Mouse (Mus musculus) kidney, postnatal 36 days (tissue): ENCODE measurements around the gene Cbx4.

Experiments
- DNase-seq, 2 experiments: peaks; one replicate each; pipeline ENCODE4 v3.0.0; 2021 to 2022; ENCODE audit warnings: mixed read lengths in 2 of 2

Gene Cbx4

DNA sequence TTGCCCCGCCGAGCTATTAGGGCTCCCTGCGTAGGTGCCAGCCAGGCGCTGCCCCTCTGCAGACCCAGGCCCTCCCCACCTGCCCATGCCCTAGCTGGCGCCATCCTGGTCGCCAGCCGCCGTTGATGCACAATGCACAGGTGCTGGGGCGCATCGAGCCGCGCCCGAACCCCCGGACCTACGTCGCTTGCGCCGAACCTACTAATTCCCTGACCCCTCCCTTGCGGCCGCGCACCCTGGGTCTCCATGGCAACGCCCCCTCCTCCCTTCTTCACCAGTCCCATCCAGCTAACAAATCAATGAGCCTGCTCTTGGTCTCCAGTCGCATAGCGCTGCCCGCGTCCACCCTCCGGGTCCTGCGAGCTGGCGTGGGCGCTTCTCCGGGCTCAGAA, 44.7 kb downstream of the Cbx4 start:
- DNase-seq: no peak

DNA sequence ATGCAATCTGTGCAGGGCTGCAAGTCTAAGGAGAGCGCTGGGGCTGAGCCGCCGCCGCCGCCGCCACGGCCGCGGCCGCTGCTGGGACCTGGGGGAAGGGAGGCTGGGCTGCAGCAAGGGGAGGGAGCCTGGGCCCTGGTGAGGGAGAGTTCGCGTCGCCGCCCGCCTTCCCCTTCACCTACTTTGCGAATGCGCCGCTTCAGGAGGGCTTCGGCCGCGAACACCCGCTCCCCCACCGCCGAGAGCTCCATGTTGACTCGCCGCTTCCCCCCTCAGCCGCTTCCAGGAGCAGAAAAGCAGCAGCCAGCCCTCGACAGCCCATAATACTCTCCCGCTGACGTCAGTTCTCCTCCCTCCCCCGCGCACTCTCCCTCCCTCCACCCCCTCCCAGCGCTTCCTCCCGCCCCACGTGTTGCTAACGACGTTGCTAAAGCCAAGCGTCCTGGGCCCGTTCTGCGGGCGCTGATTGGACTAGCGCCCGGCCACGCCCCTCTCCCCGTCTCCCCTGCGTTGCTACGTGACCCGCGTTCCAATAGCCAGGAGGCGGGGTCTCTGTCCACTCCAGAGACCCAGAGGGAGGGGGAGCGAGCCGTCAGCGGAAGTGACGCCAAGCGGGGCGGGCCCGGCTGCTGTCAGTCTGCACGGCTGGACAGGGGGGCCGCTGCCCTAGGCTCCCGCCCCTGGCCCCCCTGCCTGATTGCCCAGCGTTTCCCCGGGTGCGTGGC, 45.3 kb downstream of the Cbx4 start, which contains the start of gene Cbx8:
TSS of gene Cbx8 (minus strand) at position 370 of the 725 bp plus-strand sequence.
- DNase-seq: peak; percentile 100

DNA sequence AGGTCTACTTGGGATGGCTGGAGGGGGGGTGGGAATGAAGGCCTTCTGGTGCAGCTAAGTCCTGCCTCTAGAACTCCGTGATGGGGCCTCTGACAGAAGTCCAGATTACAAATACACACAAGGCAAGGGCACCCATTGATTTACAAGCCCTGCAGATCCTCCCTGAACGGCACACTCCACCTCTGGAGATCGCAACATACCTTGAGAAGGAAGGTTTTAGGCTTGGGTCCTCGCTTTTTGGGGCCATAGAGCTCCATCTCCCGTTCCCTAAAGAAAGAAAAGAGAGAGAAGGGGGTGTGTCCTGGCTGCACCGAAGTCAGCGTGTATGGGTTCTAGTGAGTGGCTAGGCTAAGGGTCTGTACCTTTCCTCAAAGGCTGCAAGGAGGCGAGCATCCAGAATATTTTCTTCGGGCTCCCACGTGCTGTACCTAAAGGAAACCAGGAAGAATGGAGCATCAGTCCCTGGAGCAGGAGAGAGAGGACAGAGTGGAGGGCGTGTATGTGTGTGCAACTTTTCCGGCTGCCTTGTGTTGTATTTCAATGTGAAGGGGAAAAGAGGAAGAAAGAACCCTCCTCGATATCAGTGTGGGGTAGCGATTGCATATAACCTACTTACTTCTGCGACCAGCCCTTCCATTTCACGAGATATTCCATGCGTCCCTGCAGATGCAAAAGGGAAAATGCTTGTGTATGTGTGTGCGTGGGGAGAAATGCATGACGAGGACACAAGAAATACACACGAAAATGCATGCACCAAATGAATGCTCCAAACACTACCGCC, 46.1 kb downstream of the Cbx4 start:
- DNase-seq: no peak

DNA sequence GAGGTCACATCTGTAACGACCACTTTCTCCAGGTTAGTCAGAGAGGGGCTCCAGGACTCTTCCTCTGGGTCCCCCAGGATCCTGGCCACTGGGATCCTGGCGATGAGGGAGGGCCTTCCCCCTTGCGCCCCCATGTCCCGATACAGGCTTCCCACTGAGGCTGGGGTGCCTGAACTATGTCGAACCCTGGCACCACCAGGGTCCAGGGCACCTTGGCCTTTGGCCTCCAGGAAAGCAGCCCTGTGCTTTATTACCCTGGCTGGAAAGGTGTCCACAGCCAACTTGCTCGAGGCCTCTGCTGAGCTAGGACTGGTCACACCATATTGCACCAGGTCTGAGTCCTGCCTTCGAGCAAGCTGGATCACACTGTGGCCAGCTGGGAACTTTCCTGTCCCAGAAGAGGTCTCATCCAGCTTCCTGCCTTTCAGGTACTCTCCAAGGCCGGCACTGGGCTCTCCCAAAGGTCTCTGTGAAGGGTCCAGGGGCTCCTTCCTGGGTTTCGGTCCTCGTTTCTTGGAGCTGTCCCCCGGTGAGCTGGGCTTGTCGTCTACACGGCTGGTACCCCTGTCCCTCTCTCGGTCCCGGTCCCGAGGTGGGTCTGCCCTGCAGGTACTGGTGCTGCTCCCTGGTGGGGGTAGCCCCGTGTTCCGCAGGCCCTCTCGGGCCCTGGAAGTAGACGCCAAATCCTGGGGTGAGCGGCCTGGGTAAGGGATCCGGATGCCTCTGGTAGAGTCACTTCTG, 47.1 kb downstream of the Cbx4 start:
- DNase-seq: no peak

DNA sequence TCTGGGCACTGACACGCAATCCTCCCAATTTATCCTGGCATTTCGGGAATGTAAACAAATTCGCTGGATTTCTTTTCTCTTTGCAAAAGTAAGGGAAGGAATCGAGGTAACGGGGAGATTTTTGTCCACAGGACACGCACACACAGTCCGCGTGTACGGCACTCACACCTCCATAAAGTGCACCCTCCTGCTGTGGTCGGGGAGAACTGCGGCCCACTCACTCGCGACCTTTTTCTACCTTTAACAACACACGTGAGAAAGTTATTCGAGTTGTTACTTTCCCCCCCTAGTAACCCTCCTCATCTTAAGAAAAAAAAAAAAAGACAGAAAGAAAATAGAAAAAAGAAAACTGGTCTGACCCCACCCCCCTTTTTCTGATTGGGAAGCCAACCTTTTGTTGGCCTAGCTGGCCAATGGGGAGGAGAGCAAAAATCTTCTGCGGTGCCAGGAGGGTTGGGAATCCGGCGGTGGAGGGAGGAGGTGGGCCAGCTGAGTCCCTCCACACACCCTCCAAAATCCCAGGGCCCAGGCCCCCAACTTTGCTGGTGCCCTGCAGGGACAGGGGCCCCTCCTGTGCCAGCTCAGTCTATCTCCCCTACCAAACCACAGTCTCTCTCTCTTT, 48.1 kb downstream of the Cbx4 start:
- DNase-seq: no peak

DNA sequence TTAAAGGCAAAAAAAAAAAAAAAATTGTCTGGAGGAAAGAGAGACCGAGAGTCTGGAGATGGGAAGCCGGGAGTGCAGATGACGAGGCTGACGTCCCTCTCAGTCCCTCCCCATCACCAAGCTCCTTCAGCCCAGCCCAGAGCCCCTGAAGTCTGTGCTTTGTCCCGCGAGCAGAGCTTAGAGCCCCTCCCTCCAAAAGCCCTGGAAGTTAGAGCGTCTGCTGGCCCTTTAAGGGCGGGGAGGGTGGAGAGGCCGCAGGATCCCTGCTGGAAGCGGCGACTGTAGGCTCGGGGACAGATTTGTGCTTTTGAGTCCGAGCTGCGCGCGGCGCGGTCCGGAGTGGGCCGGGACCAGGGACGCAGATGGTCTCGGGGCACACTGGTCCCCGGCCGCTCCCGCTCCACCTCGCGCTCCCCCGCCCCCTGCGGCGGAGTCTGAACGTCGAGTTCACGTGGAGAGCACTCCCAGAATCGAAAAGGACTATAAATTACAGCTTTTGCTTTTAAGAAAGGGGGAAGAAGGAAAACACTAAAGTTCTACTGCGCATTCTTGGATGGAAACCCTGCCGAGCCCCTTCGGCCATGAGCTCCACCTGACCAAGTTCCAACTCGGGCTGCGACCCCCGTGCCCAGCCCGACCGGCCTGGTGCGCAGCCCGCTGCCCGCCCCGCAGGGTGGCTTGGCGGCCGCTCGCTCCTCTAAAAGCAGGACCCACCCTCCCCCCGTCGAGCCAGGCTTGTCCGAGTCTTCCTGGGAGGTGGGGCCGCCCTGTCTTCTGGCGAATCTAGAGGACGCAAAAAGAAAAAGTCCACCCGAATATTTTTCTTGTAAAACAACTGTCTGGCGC, 48.9 kb downstream of the Cbx4 start:
- DNase-seq: peak in 1 of 2 experiments; percentile 49

DNA sequence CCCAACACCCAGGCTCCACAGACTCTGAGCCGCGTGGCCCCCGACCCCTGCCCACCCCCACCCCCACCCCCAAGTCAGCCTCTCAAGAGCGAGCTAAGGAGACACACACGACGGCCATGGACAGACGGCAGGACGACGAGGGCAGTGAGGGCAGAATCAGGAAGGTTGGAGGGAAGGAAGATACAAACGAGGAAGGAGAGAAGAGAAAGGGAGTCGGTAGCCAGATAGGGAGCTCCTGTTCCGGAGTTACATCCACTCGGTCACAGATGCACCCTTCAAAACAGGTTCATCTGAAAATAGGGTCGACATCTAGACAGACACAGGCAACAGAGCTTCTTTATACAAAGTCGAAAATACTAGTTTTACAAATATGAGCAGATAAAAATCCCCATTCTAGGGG, 49.6 kb downstream of the Cbx4 start:
- no peak for DNase-seq

DNA sequence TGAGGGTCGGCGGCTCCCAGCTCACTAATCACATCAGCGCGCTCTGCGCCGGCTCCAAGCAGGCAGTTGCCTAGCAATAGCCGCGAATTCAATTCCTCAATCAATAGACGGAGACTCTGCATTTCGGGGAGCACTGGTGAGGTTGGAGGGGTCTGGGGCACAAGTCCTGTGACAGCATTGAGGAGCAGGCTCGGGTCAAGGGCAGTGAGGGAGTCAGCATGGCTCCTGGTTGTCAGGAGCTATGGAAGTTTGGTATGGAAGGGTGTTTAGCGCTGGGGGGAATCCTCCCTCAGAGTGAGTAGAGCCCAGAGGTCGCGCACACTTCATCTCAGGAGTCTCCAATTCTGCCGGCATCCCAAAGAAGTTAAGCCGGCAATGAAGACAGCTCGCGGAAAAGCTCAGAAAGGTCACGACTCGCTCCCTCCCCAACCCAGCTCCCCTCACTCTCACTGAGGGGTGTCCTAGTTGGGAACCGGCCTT, 50.3 kb downstream of the Cbx4 start:
- DNase-seq: no peak

DNA sequence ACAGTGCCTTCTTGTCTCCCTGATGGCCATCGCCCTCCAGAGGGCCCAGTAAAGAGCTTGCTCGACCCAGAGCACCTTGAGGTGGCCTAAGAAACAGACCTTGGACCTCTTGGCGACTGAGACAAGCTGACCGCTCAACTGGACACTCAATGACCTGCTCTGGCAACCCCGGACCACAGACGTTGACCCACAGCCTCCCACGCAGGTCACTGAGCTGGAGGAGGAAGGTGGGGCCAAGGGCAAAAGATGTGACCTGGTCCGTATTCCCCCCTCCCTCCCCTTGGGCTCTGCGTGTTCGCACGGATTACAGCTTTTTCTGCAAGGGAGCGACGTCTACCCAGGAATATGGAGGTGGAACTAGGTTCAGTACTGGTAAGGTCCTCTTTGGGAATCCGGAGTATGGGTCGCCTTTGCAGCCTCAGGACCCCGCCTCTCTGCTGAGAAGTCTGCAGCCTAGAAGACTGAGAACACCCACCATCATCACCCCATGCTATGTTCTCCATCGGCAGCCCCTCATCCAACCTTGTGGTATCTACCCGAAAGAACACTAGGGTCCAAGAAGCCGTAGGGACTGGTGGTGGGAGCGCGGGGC, 50.8 kb downstream of the Cbx4 start:
- DNase-seq: peak; percentile 56 to 68

DNA sequence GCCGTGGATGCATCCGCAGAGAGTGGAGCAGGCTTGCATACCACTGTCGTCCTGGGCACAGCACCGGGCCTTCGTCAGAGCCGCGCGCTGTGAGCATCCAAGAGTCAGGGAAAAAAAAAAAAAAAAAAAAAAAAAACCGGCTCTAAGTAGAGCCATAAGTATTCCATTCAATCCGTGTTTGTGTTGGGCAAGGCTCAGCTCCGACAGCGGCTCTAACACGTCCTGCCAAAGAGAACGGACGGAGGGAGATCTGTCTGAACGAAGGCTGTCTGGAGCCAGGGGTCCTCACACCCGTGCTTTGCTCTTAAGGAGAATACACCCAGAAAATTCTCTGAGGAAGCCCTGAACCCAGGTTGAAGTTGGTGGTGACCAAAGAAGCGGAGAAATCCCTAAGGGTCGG, 51.4 kb downstream of the Cbx4 start:
- DNase-seq: no peak

DNA sequence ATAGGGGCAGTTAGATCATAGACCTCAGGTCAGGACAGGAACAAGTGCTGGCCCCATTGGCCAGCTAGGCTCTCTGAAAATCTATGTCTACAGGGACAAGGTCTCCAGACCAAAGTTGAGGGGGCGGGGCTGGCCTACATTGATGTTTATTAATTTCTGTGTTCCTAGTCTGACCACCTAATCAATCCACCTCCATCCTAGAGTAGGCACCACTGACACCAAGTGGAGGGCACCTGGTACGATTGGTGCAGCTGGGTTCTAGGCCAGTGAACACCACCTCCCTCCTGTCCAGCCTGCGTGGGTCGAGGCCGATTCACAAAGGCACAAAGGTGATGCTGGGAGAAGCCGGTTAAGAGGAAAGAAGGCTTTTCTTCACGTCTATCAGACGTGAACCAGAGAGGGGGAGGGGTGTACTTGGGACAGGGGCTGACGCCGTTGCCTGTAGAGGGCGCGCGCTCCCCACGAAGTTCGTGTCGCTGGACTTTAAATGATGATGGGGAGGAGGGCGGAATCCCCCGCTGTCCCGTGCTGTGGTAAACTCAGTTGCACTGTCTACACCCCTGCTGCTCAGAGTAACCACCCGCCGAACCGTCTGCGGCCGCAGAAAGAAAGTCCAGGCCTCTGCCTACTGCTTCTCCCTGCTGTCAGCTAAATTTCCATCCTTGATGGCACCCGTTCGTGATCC, 52.0 kb downstream of the Cbx4 start:
- peak; percentile 84 to 94 for DNase-seq
